Mouse (Mus musculus): ENCODE measurements at regions not wholly inside any gene's neighbourhood (a gene's known extent, or its start where the extent isn't known, plus 50 kb on each side); places are given as distances from the start of the nearest gene placed in this dataset.

DNA sequence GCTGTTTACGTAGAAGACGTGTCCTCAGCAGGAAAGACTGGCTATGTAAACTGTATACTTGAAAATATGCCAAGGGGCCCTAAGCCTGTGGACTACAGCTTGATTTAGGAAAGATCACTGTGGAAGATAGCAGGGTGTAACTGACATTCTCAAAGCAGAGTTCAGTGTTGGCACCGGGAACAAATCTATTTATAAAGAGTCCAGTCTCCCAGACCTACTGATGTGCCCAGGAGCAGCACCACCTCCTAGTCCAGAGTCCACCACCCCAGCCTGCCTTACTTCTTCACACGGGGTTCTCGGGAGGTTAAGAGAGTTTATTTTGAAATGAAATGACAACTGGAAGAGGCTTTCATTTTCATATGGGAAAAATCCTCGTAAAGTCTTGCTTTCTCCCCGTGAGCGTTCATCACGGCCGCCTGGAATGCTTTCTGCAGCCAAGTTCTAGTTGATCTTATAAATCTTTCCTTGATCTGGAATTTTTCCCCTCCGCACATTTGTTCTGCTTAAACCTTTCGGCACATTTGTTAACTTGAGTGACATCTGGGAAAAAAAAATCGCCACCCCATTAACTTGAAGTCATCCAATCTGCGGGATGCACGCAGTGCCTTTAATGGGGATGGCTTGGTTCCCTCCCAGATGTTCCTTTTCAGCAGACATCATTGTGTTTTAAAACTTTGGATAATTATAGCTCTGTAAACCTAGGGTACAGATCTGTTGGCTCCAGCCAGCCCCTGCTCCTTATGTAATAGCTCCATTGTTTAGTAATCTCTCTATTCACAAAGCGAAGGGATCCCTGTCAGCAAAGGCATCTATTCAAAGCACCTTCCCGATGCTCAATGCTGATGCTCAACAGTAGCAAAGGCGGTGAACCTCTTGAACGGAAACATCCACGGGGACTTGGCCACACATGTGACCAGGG is 271.3 kb downstream of the Cd83 start:
- Histone ChIP-seq H3K79me3 (ENCODE audit: low read depth) (no peaks in the 10 kb centered on the region), H3K36me3 (ENCODE audit: control insufficient read depth, insufficient read depth) (no peaks in the 10 kb centered on the region), H3ac (ENCODE audit: control insufficient read depth, insufficient read length, low read depth) (no peak overlapping the region), H3K27me3 (ENCODE audit: control insufficient read depth, insufficient read depth, insufficient read length) (no peaks in the 10 kb centered on the region), H3K79me2 (ENCODE audit: control insufficient read depth, insufficient read depth) (no peaks in the 10 kb centered on the region), H3K4me3 (ENCODE audit: insufficient read depth, poor library complexity, severe bottlenecking) (no peak overlapping the region)
- TF ChIP-seq USF1 (IDR thresholded peaks at IDR 0.05; ENCODE audit: low read depth): no peak
- TF ChIP-seq MYOG (IDR thresholded peaks at IDR 0.05; ENCODE audit: control insufficient read depth, extremely low read depth, insufficient read length): no peak
- TF ChIP-seq MYOD1 (IDR thresholded peaks at IDR 0.05; ENCODE audit: control insufficient read depth, insufficient read length, low read depth): no peak
- TF ChIP-seq FOSL1 (IDR thresholded peaks at IDR 0.05; ENCODE audit: insufficient read depth, low read length, poor library complexity, severe bottlenecking): no peak
- no peak for TF ChIP-seq MAX (IDR thresholded peaks at IDR 0.05)
- TF ChIP-seq CTCF (IDR thresholded peaks at IDR 0.05; ENCODE audit: control insufficient read depth, insufficient read depth, insufficient read length): no peak
- no peak for TF ChIP-seq CEBPB (IDR thresholded peaks at IDR 0.05; ENCODE audit: low read depth)

GRCm38 (mm10) chr13:44056716-44057115 is 272.1 kb downstream of the Cd83 start:
- Histone ChIP-seq H3K27me3 (ENCODE audit: control insufficient read depth, insufficient read depth, insufficient read length) (no peaks in the 10 kb centered on the region), H3ac (ENCODE audit: control insufficient read depth, insufficient read length, low read depth) (no peak overlapping the region), H3K36me3 (ENCODE audit: control insufficient read depth, insufficient read depth) (no peaks in the 10 kb centered on the region), H3K79me3 (ENCODE audit: low read depth) (no peaks in the 10 kb centered on the region), H3K79me2 (ENCODE audit: control insufficient read depth, insufficient read depth) (no peaks in the 10 kb centered on the region), H3K4me3 (ENCODE audit: insufficient read depth, poor library complexity, severe bottlenecking) (no peak overlapping the region)
- TF ChIP-seq MYOG (IDR thresholded peaks at IDR 0.05; ENCODE audit: control insufficient read depth, extremely low read depth, insufficient read length): no peak

GRCm38 (mm10) chr13:44057542-44057941 is 273.0 kb downstream of the Cd83 start:
- no peak overlapping the region for H3K4me3 ChIP-seq (ENCODE audit: insufficient read depth, poor library complexity, severe bottlenecking)
- no peaks in the 10 kb centered on the region for H3K79me2 ChIP-seq (ENCODE audit: control insufficient read depth, insufficient read depth)
- H3ac ChIP-seq (ENCODE audit: control insufficient read depth, insufficient read length, low read depth): no peak overlapping the region
- no peaks in the 10 kb centered on the region for H3K27me3 ChIP-seq (ENCODE audit: control insufficient read depth, insufficient read depth, insufficient read length)
- no peaks in the 10 kb centered on the region for H3K79me3 ChIP-seq (ENCODE audit: low read depth)
- no peak for TF ChIP-seq CTCF (IDR thresholded peaks at IDR 0.05; ENCODE audit: control insufficient read depth, insufficient read depth, insufficient read length)
- TF ChIP-seq MYOG (IDR thresholded peaks at IDR 0.05; ENCODE audit: control insufficient read depth, extremely low read depth, insufficient read length): no peak
- TF ChIP-seq CEBPB (IDR thresholded peaks at IDR 0.05; ENCODE audit: low read depth): no peak
- no peak for TF ChIP-seq USF1 (IDR thresholded peaks at IDR 0.05; ENCODE audit: low read depth)
- TF ChIP-seq FOSL1 (IDR thresholded peaks at IDR 0.05; ENCODE audit: insufficient read depth, low read length, poor library complexity, severe bottlenecking): no peak
- TF ChIP-seq MAX (IDR thresholded peaks at IDR 0.05): no peak
- TF ChIP-seq MYOD1 (IDR thresholded peaks at IDR 0.05; ENCODE audit: control insufficient read depth, insufficient read length, low read depth): no peak
- H3K36me3 ChIP-seq (ENCODE audit: control insufficient read depth, insufficient read depth): no peaks in the 10 kb centered on the region

DNA sequence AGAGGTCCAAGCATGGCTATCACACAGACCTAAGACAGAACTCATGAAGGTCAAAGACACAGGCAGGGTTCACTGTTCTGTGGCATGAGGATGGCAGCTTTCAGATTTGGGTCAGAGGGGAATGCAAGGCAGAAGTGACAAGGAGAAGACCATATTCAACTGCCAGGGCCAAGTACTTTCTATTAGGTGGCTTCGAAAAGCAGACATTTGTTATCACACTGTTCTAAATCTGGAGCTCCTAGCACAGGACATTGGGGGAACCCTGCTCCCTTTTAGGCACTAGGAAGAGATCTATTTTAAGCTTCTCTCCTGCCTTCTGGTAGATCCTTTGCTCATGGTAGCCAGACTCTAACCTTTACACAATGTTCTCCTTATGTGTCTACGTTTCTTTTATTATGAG is 273.7 kb downstream of the Cd83 start:
- H3K79me3 ChIP-seq (ENCODE audit: low read depth): no peaks in the 10 kb centered on the region
- TF ChIP-seq MYOG (IDR thresholded peaks at IDR 0.05; ENCODE audit: control insufficient read depth, extremely low read depth, insufficient read length): no peak
- no peak for TF ChIP-seq FOSL1 (IDR thresholded peaks at IDR 0.05; ENCODE audit: insufficient read depth, low read length, poor library complexity, severe bottlenecking)
- TF ChIP-seq USF1 (IDR thresholded peaks at IDR 0.05; ENCODE audit: low read depth): no peak
- no peak for TF ChIP-seq MAX (IDR thresholded peaks at IDR 0.05)
- TF ChIP-seq CTCF (IDR thresholded peaks at IDR 0.05; ENCODE audit: control insufficient read depth, insufficient read depth, insufficient read length): no peak
- TF ChIP-seq CEBPB (IDR thresholded peaks at IDR 0.05; ENCODE audit: low read depth): no peak
- no peak for TF ChIP-seq MYOD1 (IDR thresholded peaks at IDR 0.05; ENCODE audit: control insufficient read depth, insufficient read length, low read depth)

DNA sequence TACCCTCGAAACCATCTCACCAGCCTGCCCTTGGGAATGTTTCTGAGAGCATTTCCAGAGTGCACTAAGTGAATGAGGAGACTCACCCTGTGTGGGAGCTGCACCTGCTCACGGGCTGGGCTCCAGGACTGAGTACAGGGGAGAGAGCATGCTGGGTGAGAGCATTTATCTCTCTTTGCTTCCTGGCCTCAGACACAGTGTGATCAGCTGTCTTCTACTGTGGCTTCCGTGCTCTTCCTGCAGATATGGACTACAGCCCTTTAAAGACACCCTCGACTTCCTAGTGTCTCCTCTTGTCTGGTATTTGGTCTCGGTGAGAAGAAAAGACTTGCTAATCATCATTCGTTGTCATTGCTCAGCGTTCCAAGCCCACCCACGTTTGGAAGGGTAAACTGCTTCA is 274.9 kb downstream of the Cd83 start:
- TF ChIP-seq CEBPB (IDR thresholded peaks at IDR 0.05; ENCODE audit: low read depth) (no peak), CTCF (IDR thresholded peaks at IDR 0.05; ENCODE audit: control insufficient read depth, insufficient read depth, insufficient read length) (no peak), MYOD1 (IDR thresholded peaks at IDR 0.05; ENCODE audit: control insufficient read depth, insufficient read length, low read depth) (no peak), MAX (IDR thresholded peaks at IDR 0.05) (no peak), USF1 (IDR thresholded peaks at IDR 0.05; ENCODE audit: low read depth) (no peak), MYOG (IDR thresholded peaks at IDR 0.05; ENCODE audit: control insufficient read depth, extremely low read depth, insufficient read length) (no peak), FOSL1 (IDR thresholded peaks at IDR 0.05; ENCODE audit: insufficient read depth, low read length, poor library complexity, severe bottlenecking) (no peak)
- Histone ChIP-seq H3K79me3 (ENCODE audit: low read depth) (no peaks in the 10 kb centered on the region), H3K79me2 (ENCODE audit: control insufficient read depth, insufficient read depth) (no peaks in the 10 kb centered on the region), H3K27me3 (ENCODE audit: control insufficient read depth, insufficient read depth, insufficient read length) (no peaks in the 10 kb centered on the region), H3K4me3 (ENCODE audit: insufficient read depth, poor library complexity, severe bottlenecking) (no peak overlapping the region), H3ac (ENCODE audit: control insufficient read depth, insufficient read length, low read depth) (no peak overlapping the region), H3K36me3 (ENCODE audit: control insufficient read depth, insufficient read depth) (no peaks in the 10 kb centered on the region)

More for the DNA sequence above, 273.7 kb downstream of the Cd83 start:
- Histone ChIP-seq H3K36me3 (ENCODE audit: control insufficient read depth, insufficient read depth) (no peaks in the 10 kb centered on the region), H3ac (ENCODE audit: control insufficient read depth, insufficient read length, low read depth) (no peak overlapping the region), H3K4me3 (ENCODE audit: insufficient read depth, poor library complexity, severe bottlenecking) (no peak overlapping the region), H3K79me2 (ENCODE audit: control insufficient read depth, insufficient read depth) (no peaks in the 10 kb centered on the region), H3K27me3 (ENCODE audit: control insufficient read depth, insufficient read depth, insufficient read length) (no peaks in the 10 kb centered on the region)

Data from C2C12 (cell line).